Mouse (Mus musculus) forebrain, embryonic 16.5 days (tissue): ENCODE measurements around the gene Neurl1b. TPM values are rescaled to one million over a fixed set of nuclear protein-coding genes. Genes with fewer than 3 reads are reported as not detected.

ENCODE experiments used
- ATAC-seq: fragments of 200-750 bp; cut with Nextera tagmentation; 2 replicates; pipeline ENCODE4 v1.8.0; 2017; ENCODE audit warnings: mild to moderate bottlenecking, moderate library complexity
- H3K27ac ChIP-seq: fragments of 300-500 bp; sonication (generic); 2 replicates; pipeline ENCODE4 v1.5.1; 2014; ENCODE audit warnings: low read length, control low read depth
- H3K27me3 ChIP-seq: fragments of 300-500 bp; sonication (generic); replicated peaks from 2 replicates; pipeline ENCODE4 v1.6.1; 2014; ENCODE audit warnings: low read length; ENCODE audit not compliant: control insufficient read depth, insufficient read depth
- H3K36me3 ChIP-seq: fragments of 300-500 bp; sonication (generic); 2 replicates; pipeline ENCODE4 v1.6.1; 2014; ENCODE audit not compliant: control insufficient read depth, insufficient read depth
- H3K4me1 ChIP-seq: fragments of 300-500 bp; sonication (generic); replicated peaks from 2 replicates; pipeline ENCODE4 v1.6.1; 2014; ENCODE audit warnings: low read length; ENCODE audit not compliant: control insufficient read depth, insufficient read depth
- H3K4me2 ChIP-seq: fragments of 300-500 bp; sonication (generic); 2 replicates; pipeline ENCODE4 v1.6.1; 2014; ENCODE audit warnings: mild to moderate bottlenecking, low read length, control low read depth
- H3K4me3 ChIP-seq: fragments of 300-500 bp; sonication (generic); replicated peaks from 2 replicates; pipeline ENCODE4 v1.5.1; 2014; ENCODE audit warnings: mild to moderate bottlenecking, low read length, control low read depth
- H3K9ac ChIP-seq: fragments of 300-500 bp; sonication (generic); replicated peaks from 2 replicates; pipeline ENCODE4 v1.6.1; 2014; ENCODE audit warnings: low read depth, low read length, control low read depth
- H3K9me3 ChIP-seq: fragments of 300-500 bp; sonication (generic); 2 replicates; pipeline ENCODE4 v1.6.1; 2016; ENCODE audit warnings: low read length; ENCODE audit not compliant: control insufficient read depth
- WGBS: fragments of 180-500 bp; shearing (Covaris S2); extraction: QIAGEN DNeasy Blood & Tissue Kit; methylation state at CpG from one replicate; pipeline ENCODE4 v1.1.7; 2014; 5-methylcytosine and 5-hydroxymethylcytosine counted together
- polyA plus RNA-seq: library from polyadenylated mRNA; unstranded; fragments of >200 nt; fragmentation: Nextera tagmentation; extraction: Ambion mirVana; gene quantifications from 2 replicates; pipeline ENCODE4 v1.2.1, GENCODE M21; 2015

The Neurl1b gene
- polyA plus RNA-seq, 1 experiment from 2014 or later: 4.1 TPM

DNA sequence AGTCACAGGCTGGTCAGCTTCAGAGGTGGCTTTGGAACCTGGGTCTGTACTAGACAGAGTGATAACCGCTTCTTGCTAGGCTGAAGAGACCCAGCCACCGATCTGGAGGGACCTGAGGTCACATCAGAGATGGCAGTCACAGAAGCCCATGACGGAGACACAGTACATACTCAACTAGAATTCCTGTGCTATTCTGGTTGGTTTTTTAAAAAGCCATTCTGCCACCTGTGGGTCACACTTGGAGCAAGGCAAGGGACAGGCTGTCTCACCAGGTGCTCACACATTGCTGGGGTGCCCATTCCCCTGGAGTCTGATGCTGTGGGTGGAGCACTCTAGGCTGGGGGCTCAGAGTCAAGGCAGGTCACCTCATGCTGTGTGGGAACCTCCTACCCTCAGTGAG is 1.5 kb downstream of the Neurl1b start:
- Histone ChIP-seq H3K4me3 (peak overlapping the region; percentile 87), H3K9ac (0 out of 2 replicates have a peak overlapping the region, but pooled peaks have one; percentile 11), H3K36me3 (no peaks in the 10 kb centered on the region), H3K4me2 (peak overlapping the region; percentile 96), H3K4me1 (peaks cover 20% of the 10 kb centered on the region), H3K27ac (no peak overlapping the region), H3K9me3 (no peaks in the 10 kb centered on the region), H3K27me3 (peaks cover 2% of the 10 kb centered on the region; the same call in 1 of the 2 replicates)
- WGBS: 65% methylated on average over 3 of the region's 3 CpGs
- ATAC-seq: no peak; the same call in 1 of the 2 replicates

DNA sequence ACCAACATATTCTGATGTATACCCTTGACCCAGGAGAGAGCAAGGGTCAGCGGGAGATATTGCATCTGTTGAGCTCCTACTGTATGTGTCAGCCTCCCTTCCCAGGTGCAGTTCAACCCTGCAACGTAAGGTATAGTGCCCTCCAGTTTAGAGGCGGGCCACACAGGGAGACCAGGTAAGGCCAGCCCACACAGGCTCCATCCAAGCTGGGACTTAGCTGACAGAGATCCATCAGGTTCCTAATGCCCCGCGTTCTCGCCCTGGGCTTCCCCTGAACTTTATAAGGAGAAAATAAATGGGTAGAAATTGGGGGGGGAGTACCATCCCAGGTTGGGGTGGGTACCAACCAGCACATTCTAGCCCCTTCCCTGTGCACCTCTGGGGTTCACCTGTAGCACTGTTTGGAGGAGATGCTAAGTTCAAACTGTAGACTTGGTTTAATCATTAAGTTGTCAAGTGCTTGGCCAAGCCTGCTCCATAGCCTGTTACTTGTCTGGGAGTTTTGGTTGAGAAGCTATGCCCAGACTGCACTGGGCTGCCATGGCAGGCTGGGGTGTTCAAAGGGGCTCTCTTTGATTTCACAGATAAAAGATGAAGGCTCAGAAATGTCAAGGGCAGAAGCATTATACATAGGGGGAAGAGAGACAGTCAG is 3.3 kb downstream of the Neurl1b start:
- 88% methylated on average over 6 of the region's 6 CpGs for WGBS
- Histone ChIP-seq H3K4me2 (no peak overlapping the region), H3K9ac (no peak overlapping the region), H3K9me3 (no peaks in the 10 kb centered on the region), H3K4me1 (peaks cover 20% of the 10 kb centered on the region), H3K36me3 (no peaks in the 10 kb centered on the region), H3K27ac (no peak overlapping the region), H3K4me3 (no peak overlapping the region), H3K27me3 (peaks cover 2% of the 10 kb centered on the region; the same call in 1 of the 2 replicates)
- ATAC-seq: no peak

DNA sequence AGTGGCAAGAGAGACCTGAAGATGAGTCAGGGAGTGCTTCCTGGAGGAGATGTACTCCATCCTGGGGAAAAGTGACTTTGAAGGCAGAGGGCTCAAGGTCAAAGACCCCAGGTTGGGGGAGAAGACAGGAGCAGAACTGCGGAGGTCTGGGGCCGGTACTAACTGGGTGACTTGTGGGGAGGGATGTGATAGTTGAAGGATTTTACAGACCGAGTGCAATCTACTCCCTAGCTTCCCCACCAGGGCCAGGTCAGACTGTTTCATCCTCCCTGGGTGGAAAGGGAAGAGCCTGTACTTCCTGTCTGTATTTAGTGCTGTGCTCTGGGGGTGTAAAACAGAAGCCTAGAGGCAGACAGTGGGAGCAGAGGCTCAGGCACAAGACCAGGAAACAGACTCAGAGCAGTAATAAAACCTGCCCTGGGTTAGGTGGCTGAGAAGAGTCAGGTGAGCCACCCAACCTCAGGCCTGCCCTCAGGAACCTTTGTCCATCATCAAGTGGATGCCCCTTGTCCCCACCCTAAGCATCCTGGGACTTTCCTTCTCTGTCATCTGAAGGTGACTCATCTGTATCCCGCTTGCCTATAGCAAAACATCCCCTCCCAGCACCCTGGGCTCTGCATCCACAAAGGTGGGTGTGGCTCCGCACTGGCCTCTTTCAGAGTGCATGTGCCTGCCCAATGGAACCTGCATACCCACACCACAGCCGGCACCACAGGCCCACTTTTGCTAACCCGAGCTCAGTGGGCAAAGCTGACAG is 6.0 kb downstream of the Neurl1b start:
- Histone ChIP-seq H3K4me2 (no peak overlapping the region), H3K9me3 (no peaks in the 10 kb centered on the region), H3K36me3 (no peaks in the 10 kb centered on the region), H3K4me3 (no peak overlapping the region), H3K4me1 (peaks cover 29% of the 10 kb centered on the region), H3K27ac (no peak overlapping the region), H3K9ac (no peak overlapping the region), H3K27me3 (no peaks in the 10 kb centered on the region)
- ATAC-seq: no peak
- WGBS: 89% methylated on average over 7 of the region's 7 CpGs

DNA sequence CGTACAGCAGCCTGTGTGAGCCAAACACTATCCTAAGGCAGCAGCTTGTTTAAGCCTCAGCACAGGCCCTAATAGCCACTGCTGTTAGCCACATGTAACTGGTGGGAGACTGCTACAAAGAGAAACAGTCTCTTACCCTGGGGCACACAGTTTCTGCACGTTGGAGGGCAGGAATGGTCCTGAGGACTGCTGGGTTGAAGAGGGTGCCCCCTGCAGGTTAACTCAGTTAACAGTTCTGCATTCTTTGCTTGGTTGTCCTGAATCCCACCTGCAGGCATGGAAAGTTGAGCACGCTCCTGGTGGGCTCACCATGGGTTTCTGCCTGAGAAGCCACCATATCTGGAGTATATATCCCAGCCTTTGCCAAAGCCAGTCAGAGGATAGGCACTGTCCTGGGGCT is 6.9 kb downstream of the Neurl1b start:
- no peak for ATAC-seq

DNA sequence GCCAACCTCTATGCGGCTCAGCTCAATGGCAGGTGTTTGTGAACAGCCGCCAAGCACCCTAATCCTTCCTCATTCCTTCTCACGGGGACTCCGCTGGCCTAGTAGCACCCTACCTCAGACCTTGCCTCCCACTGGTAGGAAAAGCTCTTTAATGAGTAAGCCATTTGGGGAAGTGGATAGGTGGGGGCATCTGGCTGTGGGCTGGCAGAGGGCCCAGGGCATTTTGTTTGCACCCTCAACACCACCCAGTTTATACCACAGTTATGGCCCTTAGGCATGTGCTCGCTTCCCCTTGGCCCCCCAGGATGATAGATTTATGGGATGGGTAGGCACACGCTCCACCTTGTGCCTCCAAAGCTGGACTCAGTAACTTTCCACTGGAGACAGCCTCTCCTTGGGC is 7.8 kb downstream of the Neurl1b start:
- ATAC-seq: no peak
- H3K27ac ChIP-seq: no peak overlapping the region
- H3K4me3 ChIP-seq: no peak overlapping the region
- H3K27me3 ChIP-seq: no peaks in the 10 kb centered on the region
- H3K4me2 ChIP-seq: no peak overlapping the region
- peaks cover 18% of the 10 kb centered on the region for H3K4me1 ChIP-seq
- no peaks in the 10 kb centered on the region for H3K9me3 ChIP-seq
- H3K9ac ChIP-seq: no peak overlapping the region
- 79% methylated on average over 6 of the region's 6 CpGs for WGBS
- no peaks in the 10 kb centered on the region for H3K36me3 ChIP-seq

More for the DNA sequence above, 6.9 kb downstream of the Neurl1b start:
- Histone ChIP-seq H3K27ac (no peak overlapping the region), H3K4me2 (no peak overlapping the region), H3K36me3 (no peaks in the 10 kb centered on the region), H3K4me1 (peaks cover 21% of the 10 kb centered on the region), H3K4me3 (no peak overlapping the region), H3K9me3 (no peaks in the 10 kb centered on the region), H3K9ac (no peak overlapping the region), H3K27me3 (no peaks in the 10 kb centered on the region)
- WGBS: 52% methylated on average over 3 of the region's 3 CpGs

DNA sequence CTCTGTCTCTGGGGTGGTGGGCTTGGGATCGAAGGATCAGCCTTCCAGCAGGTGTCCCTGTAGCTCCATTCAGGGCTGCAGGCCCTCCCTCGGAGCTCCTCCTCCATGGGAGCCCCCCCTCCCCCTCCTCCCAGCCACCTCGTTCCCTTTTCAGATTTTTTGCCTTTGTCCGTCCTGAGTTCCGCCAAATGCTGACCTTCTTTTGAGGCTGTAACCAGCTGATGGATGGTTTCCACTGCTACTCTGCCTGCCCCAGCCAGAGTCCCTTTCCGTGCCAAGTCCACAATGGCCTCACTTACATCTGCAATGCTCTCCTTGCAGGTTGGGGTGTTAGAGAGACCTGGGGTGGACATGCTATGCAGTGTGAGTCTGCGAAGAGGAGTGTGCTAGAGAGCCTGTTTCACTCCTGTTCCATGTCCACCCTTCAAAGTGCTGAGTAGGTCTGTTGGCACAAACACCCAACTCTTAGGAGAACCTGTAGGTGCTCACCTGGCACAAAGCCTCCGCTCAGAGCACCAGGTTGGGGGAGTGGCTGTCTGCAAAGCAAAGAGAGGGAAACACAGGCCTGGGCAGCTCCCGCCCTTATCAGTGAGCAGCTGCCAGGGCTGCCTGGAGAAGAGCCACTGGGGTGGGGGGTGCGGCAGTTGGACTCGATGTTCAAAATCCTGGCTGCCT is 9.5 kb downstream of the Neurl1b start:
- no peak overlapping the region for H3K4me3 ChIP-seq
- WGBS: 22% methylated on average over 11 of the region's 11 CpGs
- H3K9me3 ChIP-seq: no peaks in the 10 kb centered on the region
- H3K36me3 ChIP-seq: no peaks in the 10 kb centered on the region
- 0 out of 2 replicates have a peak overlapping the region, but pooled peaks have one; percentile 17 for H3K9ac ChIP-seq
- ATAC-seq: peak; percentile 53; the same call in 1 of the 2 replicates
- no peaks in the 10 kb centered on the region for H3K27me3 ChIP-seq
- peaks cover 18% of the 10 kb centered on the region for H3K4me1 ChIP-seq
- no peak overlapping the region for H3K4me2 ChIP-seq
- peak overlapping the region; percentile 18 for H3K27ac ChIP-seq

DNA sequence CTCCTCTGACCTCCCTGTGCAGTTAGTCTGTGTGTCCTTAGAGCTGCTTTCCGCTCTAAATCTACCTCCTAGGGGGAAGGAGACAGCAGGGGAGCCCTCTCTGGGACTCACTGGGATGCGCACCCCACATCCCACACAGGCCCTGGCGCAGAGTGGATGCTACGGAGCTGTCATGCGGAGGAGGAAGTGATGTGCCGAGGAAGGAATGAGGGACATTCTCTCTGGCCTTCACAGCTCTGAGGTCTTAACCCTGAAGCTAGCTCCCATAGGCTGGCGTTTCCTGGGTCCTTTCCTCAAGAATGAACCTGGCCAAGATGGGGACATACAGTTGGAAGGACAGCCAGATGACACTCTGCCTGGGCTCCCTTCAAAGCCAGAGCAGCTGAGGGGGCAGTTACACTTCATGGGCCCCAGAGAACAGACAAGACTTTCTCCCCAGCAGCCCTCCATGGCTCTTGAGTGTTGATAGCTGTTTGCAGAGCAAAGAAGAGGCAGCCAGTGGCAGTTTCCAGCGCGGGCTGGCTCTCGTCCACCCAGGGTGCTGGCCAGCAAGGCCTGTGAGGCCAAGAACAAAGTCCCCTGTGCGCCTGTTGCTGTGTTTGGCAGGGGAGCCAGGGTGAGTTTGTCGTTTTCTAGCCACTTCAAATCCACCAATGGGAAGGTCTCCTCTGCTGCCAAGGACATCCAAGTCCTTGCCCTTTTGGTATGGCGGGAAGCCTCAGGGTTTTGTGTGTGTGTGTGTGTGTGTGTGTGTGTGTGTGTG is 10.5 kb downstream of the Neurl1b start:
- no peaks in the 10 kb centered on the region for H3K36me3 ChIP-seq
- H3K4me3 ChIP-seq: no peak overlapping the region
- H3K9me3 ChIP-seq: no peaks in the 10 kb centered on the region
- no peak overlapping the region for H3K9ac ChIP-seq
- H3K4me2 ChIP-seq: no peak overlapping the region
- no peaks in the 10 kb centered on the region for H3K27me3 ChIP-seq
- H3K4me1 ChIP-seq: peaks cover 18% of the 10 kb centered on the region
- ATAC-seq: peak; percentile 39; the same call in 1 of the 2 replicates
- peak overlapping the region; percentile 61 for H3K27ac ChIP-seq
- 59% methylated on average over 13 of the region's 13 CpGs for WGBS

DNA sequence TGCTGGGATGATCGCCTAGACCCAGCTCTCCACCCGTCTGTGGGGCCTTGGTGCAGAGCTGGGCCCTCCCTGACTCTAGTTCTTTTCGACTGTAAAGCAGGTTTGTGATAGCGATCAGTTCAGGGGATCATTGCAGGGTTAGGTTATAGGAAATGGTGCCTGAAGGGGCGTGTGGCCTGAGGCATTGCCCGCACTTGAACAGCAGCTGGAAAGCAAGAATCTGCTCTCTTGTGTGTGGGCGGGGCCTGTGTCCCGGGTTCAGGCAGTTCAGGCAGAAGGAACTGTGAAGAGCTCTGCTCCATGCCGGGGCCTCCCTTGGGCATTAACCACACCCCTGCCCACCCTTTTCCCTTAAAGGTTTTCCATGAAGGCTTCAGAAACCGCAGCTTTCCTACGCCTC is 18.7 kb downstream of the Neurl1b start:
- Histone ChIP-seq H3K9me3 (no peaks in the 10 kb centered on the region), H3K4me2 (no peak overlapping the region), H3K36me3 (no peaks in the 10 kb centered on the region), H3K27me3 (peaks cover 8% of the 10 kb centered on the region), H3K9ac (no peak overlapping the region), H3K27ac (no peak overlapping the region), H3K4me3 (no peak overlapping the region), H3K4me1 (no peaks in the 10 kb centered on the region)
- WGBS: 61% methylated on average over 11 of the region's 11 CpGs
- ATAC-seq: no peak
